Mouse (Mus musculus) megakaryocyte progenitor cell, adult 5-6 weeks (primary cell): ENCODE data around the gene Mettl27. TPM values are rescaled to one million over a fixed set of nuclear protein-coding genes. Genes with fewer than 3 reads are reported as not detected.

Experiments used
- ATAC-seq: replicated peaks from 2 replicates; pipeline ENCODE4 v1.8.0; 2016; ENCODE audit warnings: mild to moderate bottlenecking, moderate TSS enrichment, inconsistent platforms; ENCODE audit not compliant: poor library complexity
- total RNA-seq, 2 experiments: library from RNA; stranded (forward) in 1 of 2; stranded (reverse) in 1 of 2; fragments of 157-497, 149-512 nt in 1 of 2; fragments of 200-1000 nt in 1 of 2; gene quantifications; 2 replicates each; pipeline versions ENCODE4 v1.2.3 to v1.2.4; 2015 to 2017

The Mettl27 gene
- total RNA-seq, 2 experiments from 2014 or later: 0.92 to 3.9 TPM

DNA sequence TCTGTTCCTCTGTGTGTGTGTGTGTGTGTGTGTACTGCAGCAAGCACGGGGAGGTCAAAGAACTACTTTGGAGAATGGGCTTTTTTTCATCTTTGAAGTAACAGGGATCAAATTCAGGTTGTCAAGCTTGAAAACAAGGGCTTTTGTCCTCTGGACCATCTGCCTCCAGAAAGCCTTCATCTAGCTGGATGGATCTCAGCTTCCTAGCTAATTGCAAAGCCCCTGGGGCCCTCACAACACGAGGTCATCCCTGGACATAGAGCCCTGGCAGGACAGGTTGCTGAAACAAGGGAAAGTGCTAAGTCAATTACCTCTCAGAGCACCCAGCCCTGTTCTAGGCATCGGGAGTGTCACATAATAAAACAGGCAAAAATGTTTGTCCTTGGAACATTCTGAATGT is 51.6 kb downstream of the Mettl27 start:
- ATAC-seq: no peak

GRCm38 (mm10) chr5:134985633-134986297 is 53.6 kb downstream of the Mettl27 start, which contains the start of gene Cldn3:
Cldn3 (plus strand) TSS chr5:134986214.
- peak; percentile 21; the same call in 1 of the 2 replicates for ATAC-seq

GRCm38 (mm10) chr5:134986298-134987268 is 54.4 kb downstream of the Mettl27 start:
- ATAC-seq: peak; percentile 50

DNA sequence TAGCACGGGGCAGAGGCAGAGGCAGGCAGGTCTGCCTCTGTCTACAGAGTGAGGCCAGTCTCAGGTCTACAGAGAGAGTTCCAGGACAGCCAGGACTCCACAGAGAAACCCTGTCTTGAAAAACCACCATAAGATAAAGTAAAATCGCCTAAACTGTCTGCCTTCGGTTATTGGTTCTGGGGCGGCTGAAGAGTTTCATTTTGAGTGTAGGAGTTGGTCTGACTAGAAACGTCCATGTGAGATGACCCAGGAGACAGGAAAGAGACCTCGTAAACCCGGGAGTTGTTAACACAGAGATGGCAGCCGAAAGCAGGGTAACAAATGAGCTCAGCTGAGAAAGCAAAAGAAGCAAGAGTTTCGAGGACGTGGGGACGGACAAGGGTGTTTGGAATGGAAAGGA is 57.0 kb downstream of the Mettl27 start:
- ATAC-seq: no peak

GRCm38 (mm10) chr5:134989741-134990140 is 57.6 kb downstream of the Mettl27 start:
- no peak for ATAC-seq

Other genes starting within 250 kb of the Mettl27 start
- gene Limk1, start 243.8 kb upstream of the Mettl27 start, total RNA-seq (2015): 14.1 and 15.2 TPM in 2 replicates
- 11.5 and 16.6 TPM in 2 replicates for gene Limk1, start 243.8 kb upstream of the Mettl27 start, total RNA-seq (2017)
- not detected in 2 replicates for gene Eln, start 185.0 kb upstream of the Mettl27 start, total RNA-seq (2015)
- not detected in 2 replicates for gene Eln, start 185.0 kb upstream of the Mettl27 start, total RNA-seq (2017)
- not detected in 2 replicates for gene Tmem270, start 25.6 kb upstream of the Mettl27 start, total RNA-seq (2015)
- not detected in 2 replicates for gene Tmem270, start 25.6 kb upstream of the Mettl27 start, total RNA-seq (2017)
- gene Cldn13, start 16.8 kb upstream of the Mettl27 start, total RNA-seq (2015): 17.0 and 19.0 TPM in 2 replicates
- gene Cldn13, start 16.8 kb upstream of the Mettl27 start, total RNA-seq (2017): 5.3 and 10.9 TPM in 2 replicates
- gene Cldn4, start 14.6 kb downstream of the Mettl27 start, total RNA-seq (2015): not detected in 2 replicates
- not detected in 2 replicates for gene Cldn4, start 14.6 kb downstream of the Mettl27 start, total RNA-seq (2017)
- gene Cldn3, start 53.8 kb downstream of the Mettl27 start, total RNA-seq (2015): not detected in 2 replicates
- not detected in 2 replicates for gene Cldn3, start 53.8 kb downstream of the Mettl27 start, total RNA-seq (2017)
- gene Abhd11, start 76.8 kb downstream of the Mettl27 start, total RNA-seq (2015): 133 and 142 TPM in 2 replicates
- gene Abhd11, start 76.8 kb downstream of the Mettl27 start, total RNA-seq (2017): 59.3 and 65.3 TPM in 2 replicates
- 0.39 and 1.2 TPM in 2 replicates for gene Stx1a, start 91.1 kb downstream of the Mettl27 start, total RNA-seq (2015)
- 0.04 and 0.44 TPM in 2 replicates for gene Stx1a, start 91.1 kb downstream of the Mettl27 start, total RNA-seq (2017)
- gene Dnajc30, start 131.8 kb downstream of the Mettl27 start, total RNA-seq (2015): 18.0 and 18.6 TPM in 2 replicates
- 7.4 and 8.9 TPM in 2 replicates for gene Dnajc30, start 131.8 kb downstream of the Mettl27 start, total RNA-seq (2017)
- 60.7 and 61.7 TPM in 2 replicates for gene Bud23, start 132.6 kb downstream of the Mettl27 start, total RNA-seq (2015)
- 55.7 and 78.6 TPM in 2 replicates for gene Bud23, start 132.6 kb downstream of the Mettl27 start, total RNA-seq (2017)
- not detected in 2 replicates for gene Vps37d, start 145.9 kb downstream of the Mettl27 start, total RNA-seq (2015)
- gene Vps37d, start 145.9 kb downstream of the Mettl27 start, total RNA-seq (2017): not detected in 2 replicates
- 0.07 and 0.27 TPM in 2 replicates for gene Mlxipl, start 157.5 kb downstream of the Mettl27 start, total RNA-seq (2015)
- not detected in 2 replicates for gene Mlxipl, start 157.5 kb downstream of the Mettl27 start, total RNA-seq (2017)
- gene Tbl2, start 217.3 kb downstream of the Mettl27 start, total RNA-seq (2015): 10.9 and 11.0 TPM in 2 replicates
- gene Tbl2, start 217.3 kb downstream of the Mettl27 start, total RNA-seq (2017): 14.9 and 18.7 TPM in 2 replicates
- 18.1 and 18.7 TPM in 2 replicates for gene Bcl7b, start 235.9 kb downstream of the Mettl27 start, total RNA-seq (2015)
- 24.8 and 25.2 TPM in 2 replicates for gene Bcl7b, start 235.9 kb downstream of the Mettl27 start, total RNA-seq (2017)